In genomic region chr19:44332326-44332725, GRCm38 (mm10) we compare ENCODE assay signal across 11 mouse cellular contexts. TPM values are rescaled to one million over a fixed set of nuclear protein-coding genes. Genes with fewer than 3 reads are reported as not detected.
DNase-seq lines count a peak whose midpoint lies in the region; ATAC-seq and TF ChIP-seq lines count a peak whose summit lies in the region.
"Had no signal": no experiment of that assay in that cellular context is flagged by ENCODE, and none has a peak within 500 bp of the region (broad histone marks: within the 10 kb centered on the region; RNA-seq: fewer than 3 reads in every experiment).

No protein-coding gene starts in this region.

- DNase-seq in heart, adult 18-20 months = no peak
- DNase-seq in left cerebral cortex, adult 2 months (ENCODE audit: extremely low spot score in 1 of 2, low spot score in 2 of 2) = peak; percentile 67 to 69
- DNase-seq in left cerebral cortex, postnatal 4 days = no peak
- peak; percentile 31 to 52 for DNase-seq in frontal cortex, postnatal 25 days (ENCODE audit: low spot score in 2 of 2)
- peak; percentile 23 for DNase-seq in right cerebral cortex, postnatal 14 days
- DNase-seq in c-Kit-positive CD71-positive TER-119-positive erythroid progenitor cells, embryonic 14.5 days (ENCODE audit: low spot score) = no peak

- peaks cover 5% of the 10 kb centered on the region; the same call in 1 of the 2 replicates for H3K36me3 ChIP-seq in heart, embryonic 13.5 days
- H3K36me3 ChIP-seq in forebrain, embryonic 13.5 days (ENCODE audit: poor library complexity, severe bottlenecking) = no peaks in the 10 kb centered on the region
- H3K36me3 ChIP-seq: intestine, embryonic 15.5 days; lung, embryonic 15.5 days had no signal

- no peak overlapping the region for H3K4me3 ChIP-seq in heart, embryonic 13.5 days
- no peak overlapping the region for H3K4me3 ChIP-seq in left cerebral cortex, adult 2 months
- no peak overlapping the region for H3K4me3 ChIP-seq in forebrain, embryonic 13.5 days
- H3K4me3 ChIP-seq: intestine, embryonic 15.5 days; lung, embryonic 15.5 days had no signal

- no peaks in the 10 kb centered on the region for H3K27me3 ChIP-seq in heart, embryonic 13.5 days (replicated peaks)
- H3K27me3 ChIP-seq in forebrain, embryonic 13.5 days = no peaks in the 10 kb centered on the region
- H3K27me3 ChIP-seq: intestine, embryonic 15.5 days; lung, embryonic 15.5 days had no signal

- H3K27ac ChIP-seq in heart, embryonic 13.5 days (replicated peaks) = peak overlapping the region; percentile 55
- peak overlapping the region; percentile 73 for H3K27ac ChIP-seq in left cerebral cortex, adult 2 months
- no peak overlapping the region for H3K27ac ChIP-seq in forebrain, embryonic 13.5 days
- H3K27ac ChIP-seq: intestine, embryonic 15.5 days; lung, embryonic 15.5 days had no signal

- H3K9me3 ChIP-seq in heart, embryonic 13.5 days = no peaks in the 10 kb centered on the region; the same call in 1 of the 2 replicates
- no peaks in the 10 kb centered on the region for H3K9me3 ChIP-seq in forebrain, embryonic 13.5 days (replicated peaks)
- H3K9me3 ChIP-seq: intestine, embryonic 15.5 days; lung, embryonic 15.5 days had no signal

- H3K9ac ChIP-seq in heart, embryonic 13.5 days = no peak overlapping the region
- H3K9ac ChIP-seq in forebrain, embryonic 13.5 days = no peak overlapping the region
- H3K9ac ChIP-seq: intestine, embryonic 15.5 days; lung, embryonic 15.5 days had no signal

- intact Hi-C loops in left cerebral cortex, adult 2 months (cut with DNase I) = loop anchor here (1.0 to 2.0 kb wide), 2 partner anchors 18 to 29 kb away; no protein-coding TSS in a partner anchor
- intact Hi-C loops in left cerebral cortex, postnatal 4 days (cut with DNase I) = no loop called here

- H3K4me1 ChIP-seq in heart, embryonic 13.5 days = peaks cover 41% of the 10 kb centered on the region
- H3K4me1 ChIP-seq in forebrain, embryonic 13.5 days = no peaks in the 10 kb centered on the region
- H3K4me1 ChIP-seq: intestine, embryonic 15.5 days; lung, embryonic 15.5 days had no signal

- H3K4me2 ChIP-seq in heart, embryonic 13.5 days = no peak overlapping the region
- no peak overlapping the region for H3K4me2 ChIP-seq in forebrain, embryonic 13.5 days
- H3K4me2 ChIP-seq: intestine, embryonic 15.5 days; lung, embryonic 15.5 days had no signal

- WGBS in heart, embryonic 13.5 days = 74% methylated on average over 8 of the region's 8 CpGs
- WGBS in forebrain, embryonic 13.5 days = 82% methylated on average over 8 of the region's 8 CpGs

- ATAC-seq in heart, embryonic 13.5 days (ENCODE audit: extremely low read depth, insufficient number of reproducible peaks, low FRiP score, low TSS enrichment) = no peak
- no peak for ATAC-seq in forebrain, embryonic 13.5 days
- ATAC-seq: activated CD4-positive, CD25-positive, alpha-beta regulatory T cell, adult 4 months; intestine, embryonic 15.5 days had no signal

- no peak for TF ChIP-seq CTCF in left cerebral cortex, adult 2 months (IDR thresholded peaks at IDR 0.05)

RNA-seq across cellular contexts. Expression of gene Scd4, which starts 0.6 kb away (rescaled TPM):
- polyA plus RNA-seq in heart, embryonic 13.5 days (2015; fragmentation: Nextera tagmentation; extraction: Ambion mirVana) = 0.49 and 0.69 TPM in 2 replicates
- total RNA-seq in heart, adult 18-20 months (2021) = 1 to 10 TPM; 4.3 to 7.8 TPM
- 1 to 10 TPM; 2.1 to 2.3 TPM for total RNA-seq in left cerebral cortex, adult 2 months (2021)
- total RNA-seq in left cerebral cortex, postnatal 4 days (2021) = 1 to 10 TPM; 1.7 to 2.3 TPM
- 0.16 and 0.23 TPM in 2 replicates for polyA plus RNA-seq in forebrain, embryonic 13.5 days (2015; fragmentation: Nextera tagmentation; extraction: Ambion mirVana)

RNA-seq across cellular contexts. Expression of gene Scd2, which starts 38.9 kb away (rescaled TPM):
- polyA plus RNA-seq in heart, embryonic 13.5 days (2015; fragmentation: Nextera tagmentation; extraction: Ambion mirVana) = 124 and 130 TPM in 2 replicates
- 1 to 10 TPM; 9.1 to 9.4 TPM for total RNA-seq in heart, adult 18-20 months (2021)
- 100 to 1,000 TPM; 580 to 609 TPM for total RNA-seq in left cerebral cortex, adult 2 months (2021)
- total RNA-seq in left cerebral cortex, postnatal 4 days (2021) = 100 to 1,000 TPM; 554 to 565 TPM
- 247 and 288 TPM in 2 replicates for polyA plus RNA-seq in forebrain, embryonic 13.5 days (2015; fragmentation: Nextera tagmentation; extraction: Ambion mirVana)

Comparison
In these comparisons a context has a peak if more than half of its experiments do, and no peak if none do; other contexts are left out.
1. DNase-seq: peak in left cerebral cortex, adult 2 months (2 of 2), frontal cortex, postnatal 25 days (2 of 2) and right cerebral cortex, postnatal 14 days (single experiment); none in heart, adult 18-20 months (0 of 2), left cerebral cortex, postnatal 4 days (single experiment) and c-Kit-positive CD71-positive TER-119-positive erythroid progenitor cells, embryonic 14.5 days (single experiment).
2. RNA of gene Scd2, which starts 38.9 kb away (total RNA-seq): 580 to 609 TPM in left cerebral cortex, adult 2 months and 554 to 565 TPM in left cerebral cortex, postnatal 4 days; 9.1 to 9.4 TPM in heart, adult 18-20 months; every median in the first group is over 10 times any median in the second.